Mouse (Mus musculus) brain, embryonic 14.5 days (tissue): ENCODE measurements around the gene Myom3.

Experiments
- CTCF ChIP-seq: fragments of 200-500 bp; IDR thresholded peaks from 2 replicates; pipeline ENCODE4 v1.5.1; 2012; ENCODE audit warnings: inconsistent platforms, mild to moderate bottlenecking, moderate library complexity, borderline replicate concordance; ENCODE audit not compliant: insufficient read depth, insufficient read length; ENCODE audit errors: extremely low read depth
- POLR2A ChIP-seq: fragments of 200-500 bp; IDR thresholded peaks from 2 replicates; pipeline ENCODE4 v1.6.1; 2012; ENCODE audit warnings: mild to moderate bottlenecking, inconsistent platforms, borderline replicate concordance; ENCODE audit not compliant: poor library complexity, insufficient read depth, insufficient read length, severe bottlenecking; ENCODE audit errors: extremely low read depth

GRCm38 (mm10) chr4:135774496-135774895 lies 15.0 kb downstream of the Myom3 start:
- no peak for TF ChIP-seq CTCF
- no peak for TF ChIP-seq POLR2A
